10 mouse cellular contexts compared by ENCODE assay signal in genomic region chr17:73941816-73942215, GRCm38 (mm10). TPM values are rescaled to one million over a fixed set of nuclear protein-coding genes. Genes with fewer than 3 reads are reported as not detected.
DNase-seq lines count a peak whose midpoint lies in the region; ATAC-seq and TF ChIP-seq lines count a peak whose summit lies in the region.
"Had no signal": no experiment of that assay in that cellular context is flagged by ENCODE, and none has a peak within 500 bp of the region (broad histone marks: within the 10 kb centered on the region; RNA-seq: fewer than 3 reads in every experiment).

No protein-coding gene starts in this region.

- no peaks in the 10 kb centered on the region for H3K27me3 ChIP-seq in lung, postnatal 0 days (replicated peaks; ENCODE audit: insufficient read depth, low read length)
- no peaks in the 10 kb centered on the region for H3K27me3 ChIP-seq in intestine, embryonic 14.5 days (replicated peaks; ENCODE audit: control insufficient read depth, insufficient read depth, low read length)
- H3K27me3 ChIP-seq in midbrain, embryonic 16.5 days (ENCODE audit: control insufficient read depth, insufficient read depth, low read depth, low read length): no peaks in the 10 kb centered on the region
- H3K27me3 ChIP-seq: forebrain, embryonic 12.5 days; lung, embryonic 15.5 days had no signal

- no peak overlapping the region for H3K4me2 ChIP-seq in lung, postnatal 0 days (replicated peaks; ENCODE audit: low read depth, low read length)
- H3K4me2 ChIP-seq in intestine, embryonic 14.5 days (ENCODE audit: low read length): no peak overlapping the region
- H3K4me2 ChIP-seq in midbrain, embryonic 16.5 days (ENCODE audit: low read length): no peak overlapping the region
- H3K4me2 ChIP-seq: forebrain, embryonic 12.5 days; lung, embryonic 15.5 days had no signal

- peak; percentile 44; the same call in 1 of the 2 replicates for ATAC-seq in frontal cortex, adult (ENCODE audit: low TSS enrichment)
- 0 out of 2 replicates have a peak, but pooled peaks have one; percentile 13 for ATAC-seq in lung, postnatal 0 days
- peak; percentile 59; the same call in 1 of the 2 replicates for ATAC-seq in intestine, embryonic 14.5 days (replicated peaks; ENCODE audit: low FRiP score, low TSS enrichment, low read depth)
- no peak for ATAC-seq in erythroblast, adult 5-6 weeks (replicated peaks; ENCODE audit: low FRiP score, poor library complexity, severe bottlenecking)
- no peak for ATAC-seq in midbrain, embryonic 16.5 days

- TF ChIP-seq EP300 in lung, postnatal 0 days (IDR thresholded peaks at IDR 0.05): no peak

- no peak overlapping the region for H3K4me3 ChIP-seq in lung, postnatal 0 days (ENCODE audit: low read depth, low read length)
- H3K4me3 ChIP-seq in intestine, embryonic 14.5 days (ENCODE audit: low read depth, low read length): no peak overlapping the region
- H3K4me3 ChIP-seq in midbrain, embryonic 16.5 days (ENCODE audit: low read depth, low read length): no peak overlapping the region
- H3K4me3 ChIP-seq: forebrain, embryonic 12.5 days; lung, embryonic 15.5 days had no signal

- WGBS in lung, postnatal 0 days: 55% methylated on average over 3 of the region's 3 CpGs
- WGBS in intestine, embryonic 14.5 days: 60% methylated on average over 3 of the region's 3 CpGs
- 78% methylated on average over 3 of the region's 3 CpGs for WGBS in midbrain, embryonic 16.5 days

- H3K4me1 ChIP-seq in lung, postnatal 0 days (ENCODE audit: insufficient read depth, low read depth, low read length): no peaks in the 10 kb centered on the region
- no peaks in the 10 kb centered on the region for H3K4me1 ChIP-seq in intestine, embryonic 14.5 days (replicated peaks; ENCODE audit: control insufficient read depth, insufficient read depth, low read length)
- H3K4me1 ChIP-seq in midbrain, embryonic 16.5 days (ENCODE audit: control insufficient read depth, insufficient read depth, low read length): no peaks in the 10 kb centered on the region
- H3K4me1 ChIP-seq: forebrain, embryonic 12.5 days; lung, embryonic 15.5 days had no signal

- H3K27ac ChIP-seq in lung, postnatal 0 days (ENCODE audit: low read length): 0 out of 2 replicates have a peak overlapping the region, but pooled peaks have one; percentile 16
- H3K27ac ChIP-seq in intestine, embryonic 14.5 days (ENCODE audit: low read depth): peak overlapping the region; percentile 16; the same call in 1 of the 2 replicates
- H3K27ac ChIP-seq in midbrain, embryonic 16.5 days (ENCODE audit: low read length): no peak overlapping the region
- H3K27ac ChIP-seq: forebrain, embryonic 12.5 days; lung, embryonic 15.5 days had no signal

- no peak for TF ChIP-seq CTCF in lung, postnatal 0 days (IDR thresholded peaks at IDR 0.05)

- 0 out of 2 replicates have a peak, but pooled peaks cover 5% of the 10 kb centered on the region for H3K36me3 ChIP-seq in lung, postnatal 0 days (ENCODE audit: insufficient read depth, low read length)
- no peaks in the 10 kb centered on the region for H3K36me3 ChIP-seq in intestine, embryonic 14.5 days (ENCODE audit: control insufficient read depth, insufficient read depth, low read length)
- no peaks in the 10 kb centered on the region for H3K36me3 ChIP-seq in midbrain, embryonic 16.5 days (ENCODE audit: control insufficient read depth, insufficient read depth, low read length)
- H3K36me3 ChIP-seq: forebrain, embryonic 12.5 days; lung, embryonic 15.5 days had no signal

- DNase-seq in frontal cortex, postnatal 25 days (ENCODE audit: low spot score in 2 of 2): no peak
- peak; percentile 34 for DNase-seq in lung, postnatal 0 days (ENCODE audit: low spot score)
- no peak for DNase-seq in lung, adult 18-20 months
- DNase-seq in intestine, embryonic 14.5 days (ENCODE audit: low spot score): no peak
- peak; percentile 19 for DNase-seq in telencephalon, adult 2 months (ENCODE audit: low read depth, low spot score)

- H3K9me3 ChIP-seq in lung, postnatal 0 days (ENCODE audit: low read length): no peaks in the 10 kb centered on the region
- H3K9me3 ChIP-seq in intestine, embryonic 14.5 days (ENCODE audit: control insufficient read depth, low read length): no peaks in the 10 kb centered on the region
- H3K9me3 ChIP-seq in midbrain, embryonic 16.5 days (replicated peaks; ENCODE audit: control insufficient read depth, low read length, poor library complexity, severe bottlenecking): no peaks in the 10 kb centered on the region
- H3K9me3 ChIP-seq: forebrain, embryonic 12.5 days; lung, embryonic 15.5 days had no signal

- H3K9ac ChIP-seq in lung, postnatal 0 days (replicated peaks; ENCODE audit: low read depth): no peak overlapping the region
- H3K9ac ChIP-seq in intestine, embryonic 14.5 days (ENCODE audit: low read length): no peak overlapping the region
- no peak overlapping the region for H3K9ac ChIP-seq in midbrain, embryonic 16.5 days (ENCODE audit: low read depth, low read length)
- H3K9ac ChIP-seq: forebrain, embryonic 12.5 days; lung, embryonic 15.5 days had no signal

RNA-seq across cellular contexts. Expression of gene Xdh, which starts 8.2 kb away (rescaled TPM):
- polyA plus RNA-seq in lung, postnatal 0 days (2015; fragmentation: Nextera tagmentation; extraction: Ambion mirVana): 27.8 and 34.0 TPM in 2 replicates
- polyA plus RNA-seq in intestine, embryonic 14.5 days (2014; fragmentation: Nextera tagmentation; extraction: Ambion mirVana): 0.96 and 1.3 TPM in 2 replicates
- 39.5 and 54.8 TPM in 2 replicates for total RNA-seq in erythroblast, adult 5-6 weeks (2015; ENCODE audit: low replicate concordance)
- 24.5 and 28.2 TPM in 2 replicates for total RNA-seq in erythroblast, adult 5-6 weeks (2017; ENCODE audit: low replicate concordance)
- polyA plus RNA-seq in midbrain, embryonic 16.5 days (2015; fragmentation: Nextera tagmentation; extraction: Ambion mirVana): 0.31 and 0.70 TPM in 2 replicates

Comparison
In these comparisons a context has a peak if more than half of its experiments do, and no peak if none do; other contexts are left out.
1. DNase-seq: peak in lung, postnatal 0 days (single experiment) and telencephalon, adult 2 months (single experiment); none in frontal cortex, postnatal 25 days (0 of 2), lung, adult 18-20 months (0 of 2) and intestine, embryonic 14.5 days (single experiment).
2. ATAC-seq: peak in frontal cortex, adult (single experiment), lung, postnatal 0 days (single experiment) and intestine, embryonic 14.5 days (single experiment); none in erythroblast, adult 5-6 weeks (single experiment) and midbrain, embryonic 16.5 days (single experiment).
3. RNA of gene Xdh, which starts 8.2 kb away (polyA plus RNA-seq): 27.8 to 34.0 TPM in lung, postnatal 0 days; 0.96 to 1.3 TPM in intestine, embryonic 14.5 days and 0.31 to 0.70 TPM in midbrain, embryonic 16.5 days; every median in the first group is over 10 times any median in the second.